Mouse (Mus musculus): ENCODE measurements around the gene Cxcl1. TPM values are rescaled to one million over a fixed set of nuclear protein-coding genes. Genes with fewer than 3 reads are reported as not detected.
A peak's percentile ranks its signal among the peaks of the same experiment; 100 is the strongest.

The Cxcl1 gene
- polyA plus RNA-seq, 1 experiment from 2014 or later = 0.76 TPM

DNA sequence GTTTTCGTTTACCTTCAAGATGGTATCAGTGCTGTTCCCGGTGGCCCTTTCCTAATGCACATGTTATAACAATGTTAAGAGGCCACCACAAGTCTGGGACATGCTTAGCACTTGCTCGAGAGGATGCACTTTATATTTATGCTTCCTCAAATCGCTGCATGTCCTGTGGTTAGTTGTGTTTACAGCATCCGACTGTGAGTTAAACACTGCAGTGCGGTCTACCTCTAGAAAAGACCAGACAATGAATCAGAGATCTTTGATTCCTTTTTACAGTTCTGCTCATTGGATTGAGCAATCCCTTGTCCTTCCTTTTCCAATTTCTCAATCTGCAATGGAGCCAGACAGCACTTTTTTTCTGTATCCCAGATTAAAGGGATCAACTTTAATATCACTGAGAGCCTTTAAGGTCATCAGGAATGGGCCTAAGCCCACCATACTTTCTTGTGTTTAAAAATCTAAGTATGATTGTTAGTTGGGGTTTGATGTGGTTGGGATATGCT, 29.1 kb upstream of the Cxcl1 start:
- no peak overlapping the region for H3K27ac ChIP-seq (ENCODE audit: low read length)

DNA sequence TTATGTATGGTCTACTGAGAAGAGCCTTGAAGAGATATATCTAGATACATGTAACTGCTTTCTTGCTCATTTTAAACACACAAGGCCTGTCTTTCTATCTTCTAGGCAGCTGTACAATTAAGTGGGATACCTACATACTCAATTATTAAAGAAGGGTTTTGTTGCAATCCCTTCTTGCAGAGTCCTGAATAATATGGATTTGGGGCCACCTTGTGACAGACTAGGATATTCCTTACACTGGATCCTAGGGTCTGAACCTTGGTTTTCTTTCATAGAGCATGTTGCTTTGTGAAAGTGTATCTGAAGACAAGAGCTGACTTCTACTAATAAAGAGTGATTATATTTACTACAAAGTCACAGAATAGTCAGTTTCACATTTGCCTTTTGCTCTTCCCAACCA, 24.3 kb upstream of the Cxcl1 start:
- Histone ChIP-seq H3K4me2 (ENCODE audit: low read depth, low read length) (no peak overlapping the region), H3K4me3 (ENCODE audit: low read length) (no peak overlapping the region)
- ATAC-seq = no peak

More for the DNA sequence above, 29.1 kb upstream of the Cxcl1 start:
- Histone ChIP-seq H3K4me3 (ENCODE audit: low read length) (no peak overlapping the region), H3K9ac (ENCODE audit: low read depth, low read length) (no peak overlapping the region), H3K36me3 (ENCODE audit: control insufficient read depth, insufficient read depth, low read length) (no peaks in the 10 kb centered on the region), H3K4me2 (ENCODE audit: low read depth, low read length) (no peak overlapping the region), H3K9me3 (ENCODE audit: control insufficient read depth, low read length) (no peaks in the 10 kb centered on the region), H3K4me1 (ENCODE audit: control insufficient read depth, insufficient read depth, low read length) (no peaks in the 10 kb centered on the region), H3K27me3 (replicated peaks; ENCODE audit: control insufficient read depth, insufficient read depth, low read length) (no peaks in the 10 kb centered on the region)
- 63% methylated on average over 6 of the region's 6 CpGs for WGBS
- ATAC-seq = no peak

DNA sequence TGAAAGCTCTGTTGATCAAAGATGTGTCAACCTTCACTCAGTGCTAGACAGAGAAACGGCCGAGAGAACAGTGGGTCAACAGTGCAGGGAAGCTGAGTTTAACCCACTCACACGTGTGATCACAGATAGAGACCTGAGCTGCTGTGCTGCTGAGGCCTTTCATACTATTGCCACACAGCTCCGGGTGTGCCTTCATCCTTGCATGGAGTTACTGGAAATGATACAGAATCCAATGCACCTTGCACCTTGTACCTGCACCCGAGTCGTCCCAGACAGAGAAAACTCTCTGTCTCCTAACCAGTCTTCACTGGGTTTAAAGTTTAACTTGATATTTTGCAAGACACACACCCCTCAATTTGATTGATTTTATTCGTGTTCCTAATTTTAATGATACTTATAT, 18.7 kb upstream of the Cxcl1 start:
- no peaks in the 10 kb centered on the region for H3K27me3 ChIP-seq (replicated peaks; ENCODE audit: control insufficient read depth, insufficient read depth, low read length)
- H3K36me3 ChIP-seq (ENCODE audit: control insufficient read depth, insufficient read depth, low read length) = no peaks in the 10 kb centered on the region
- H3K9me3 ChIP-seq (ENCODE audit: control insufficient read depth, low read length) = no peaks in the 10 kb centered on the region
- no peak overlapping the region for H3K4me2 ChIP-seq (ENCODE audit: low read depth, low read length)
- no peak overlapping the region for H3K4me3 ChIP-seq (ENCODE audit: low read length)
- H3K27ac ChIP-seq (ENCODE audit: low read length) = no peak overlapping the region
- H3K9ac ChIP-seq (ENCODE audit: low read depth, low read length) = no peak overlapping the region
- peak; percentile 97 for ATAC-seq
- H3K4me1 ChIP-seq (ENCODE audit: control insufficient read depth, insufficient read depth, low read length) = 0 out of 2 replicates have a peak, but pooled peaks cover 6% of the 10 kb centered on the region
- 58% methylated on average over 7 of the region's 7 CpGs for WGBS

More for the DNA sequence above, 24.3 kb upstream of the Cxcl1 start:
- Histone ChIP-seq H3K27ac (ENCODE audit: low read length) (no peak overlapping the region), H3K4me1 (ENCODE audit: control insufficient read depth, insufficient read depth, low read length) (no peaks in the 10 kb centered on the region), H3K36me3 (ENCODE audit: control insufficient read depth, insufficient read depth, low read length) (no peaks in the 10 kb centered on the region), H3K27me3 (replicated peaks; ENCODE audit: control insufficient read depth, insufficient read depth, low read length) (no peaks in the 10 kb centered on the region), H3K9me3 (ENCODE audit: control insufficient read depth, low read length) (no peaks in the 10 kb centered on the region), H3K9ac (ENCODE audit: low read depth, low read length) (no peak overlapping the region)

DNA sequence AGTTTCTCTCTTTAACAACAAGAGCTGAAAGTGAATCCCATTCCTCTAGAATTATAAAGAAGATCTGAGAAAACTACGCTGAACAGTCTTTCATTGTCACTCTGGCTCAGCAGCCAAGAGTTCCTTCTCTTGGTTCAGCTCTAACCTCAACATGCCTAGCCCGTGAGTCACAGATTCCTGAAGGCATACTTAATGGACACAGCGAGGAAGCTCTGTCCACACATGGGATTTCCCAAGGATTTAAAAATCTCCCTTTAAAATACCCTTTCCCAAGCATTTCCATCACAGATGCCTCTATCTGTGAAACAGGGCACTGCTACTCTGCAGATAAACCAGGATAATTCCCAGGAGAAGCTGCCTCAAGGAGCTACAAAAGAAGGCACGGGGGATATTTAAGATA, 15.0 kb upstream of the Cxcl1 start:
- Histone ChIP-seq H3K36me3 (ENCODE audit: control insufficient read depth, insufficient read depth, low read length) (no peaks in the 10 kb centered on the region), H3K9me3 (ENCODE audit: control insufficient read depth, low read length) (no peaks in the 10 kb centered on the region), H3K4me1 (ENCODE audit: control insufficient read depth, insufficient read depth, low read length) (0 out of 2 replicates have a peak, but pooled peaks cover 6% of the 10 kb centered on the region), H3K4me2 (ENCODE audit: low read depth, low read length) (no peak overlapping the region), H3K4me3 (ENCODE audit: low read length) (no peak overlapping the region), H3K9ac (ENCODE audit: low read depth, low read length) (no peak overlapping the region), H3K27ac (ENCODE audit: low read length) (peak overlapping the region; percentile 65), H3K27me3 (replicated peaks; ENCODE audit: control insufficient read depth, insufficient read depth, low read length) (no peaks in the 10 kb centered on the region)
- WGBS = 62% methylated on average over 4 of the region's 4 CpGs
- 0 out of 2 replicates have a peak, but pooled peaks have one; percentile 46 for ATAC-seq

DNA sequence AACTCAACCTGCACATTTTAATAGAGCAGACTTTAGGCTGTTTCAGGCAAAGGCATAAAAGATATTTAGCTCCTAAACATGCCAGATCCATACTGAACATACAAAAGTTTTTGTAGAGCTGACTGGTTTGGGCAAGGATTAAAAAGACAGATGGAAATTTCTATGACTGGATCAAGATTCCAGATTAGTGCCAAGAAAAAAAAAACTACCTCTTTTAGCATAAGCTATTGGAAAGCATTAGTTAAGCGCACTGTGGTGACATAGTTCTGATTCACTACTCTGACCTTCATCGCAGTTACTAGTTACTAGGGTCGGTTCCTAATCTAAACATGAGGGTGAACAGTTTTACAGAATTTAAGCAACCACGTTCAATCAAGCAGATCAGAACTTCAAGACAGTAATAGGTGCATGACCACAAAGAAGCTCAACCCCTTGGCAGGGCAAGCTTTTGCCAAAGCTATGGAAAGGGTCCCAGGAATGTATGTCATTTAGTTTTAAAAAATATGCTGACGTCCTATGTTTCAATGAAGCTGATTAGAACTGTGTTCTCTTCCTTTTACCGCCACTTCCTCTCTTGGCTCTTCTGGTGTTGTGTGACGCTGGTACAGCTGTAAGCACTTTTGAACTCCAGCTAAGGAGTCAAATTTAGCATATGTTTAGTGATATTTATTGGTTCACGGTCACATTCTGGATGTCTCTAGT, 14.4 kb upstream of the Cxcl1 start:
- H3K36me3 ChIP-seq (ENCODE audit: control insufficient read depth, insufficient read depth, low read length) = no peaks in the 10 kb centered on the region
- peak overlapping the region; percentile 65 for H3K27ac ChIP-seq (ENCODE audit: low read length)
- ATAC-seq = no peak; the same call in 1 of the 2 replicates
- WGBS = 65% methylated on average over 8 of the region's 8 CpGs
- H3K9ac ChIP-seq (ENCODE audit: low read depth, low read length) = no peak overlapping the region
- H3K27me3 ChIP-seq (replicated peaks; ENCODE audit: control insufficient read depth, insufficient read depth, low read length) = no peaks in the 10 kb centered on the region
- no peak overlapping the region for H3K4me3 ChIP-seq (ENCODE audit: low read length)
- H3K4me2 ChIP-seq (ENCODE audit: low read depth, low read length) = no peak overlapping the region
- H3K4me1 ChIP-seq (ENCODE audit: control insufficient read depth, insufficient read depth, low read length) = 0 out of 2 replicates have a peak, but pooled peaks cover 6% of the 10 kb centered on the region
- no peaks in the 10 kb centered on the region for H3K9me3 ChIP-seq (ENCODE audit: control insufficient read depth, low read length)

DNA sequence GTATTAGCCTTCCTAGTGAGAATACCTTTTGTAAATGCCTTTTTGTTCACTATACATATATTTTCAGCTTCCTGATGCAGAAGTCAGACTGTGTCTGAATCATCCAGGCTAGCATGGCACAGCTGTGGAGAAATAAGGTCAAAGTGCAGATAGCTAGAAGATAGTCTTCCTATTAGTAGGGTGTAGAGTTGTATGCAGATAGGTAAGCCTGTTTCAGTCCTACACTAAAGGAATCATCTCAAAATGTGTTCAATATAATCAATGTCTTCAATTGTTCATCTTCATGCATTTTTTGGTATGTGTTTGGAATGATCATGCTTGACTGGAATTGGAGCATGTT, 13.9 kb upstream of the Cxcl1 start:
- ATAC-seq = peak; percentile 69
- H3K4me3 ChIP-seq (ENCODE audit: low read length) = no peak overlapping the region
- H3K27me3 ChIP-seq (replicated peaks; ENCODE audit: control insufficient read depth, insufficient read depth, low read length) = no peaks in the 10 kb centered on the region
- no peak overlapping the region for H3K4me2 ChIP-seq (ENCODE audit: low read depth, low read length)
- H3K36me3 ChIP-seq (ENCODE audit: control insufficient read depth, insufficient read depth, low read length) = no peaks in the 10 kb centered on the region
- H3K4me1 ChIP-seq (ENCODE audit: control insufficient read depth, insufficient read depth, low read length) = 0 out of 2 replicates have a peak, but pooled peaks cover 6% of the 10 kb centered on the region
- H3K27ac ChIP-seq (ENCODE audit: low read length) = peak overlapping the region; percentile 33; the same call in 1 of the 2 replicates
- H3K9ac ChIP-seq (ENCODE audit: low read depth, low read length) = no peak overlapping the region
- H3K9me3 ChIP-seq (ENCODE audit: control insufficient read depth, low read length) = no peaks in the 10 kb centered on the region

DNA sequence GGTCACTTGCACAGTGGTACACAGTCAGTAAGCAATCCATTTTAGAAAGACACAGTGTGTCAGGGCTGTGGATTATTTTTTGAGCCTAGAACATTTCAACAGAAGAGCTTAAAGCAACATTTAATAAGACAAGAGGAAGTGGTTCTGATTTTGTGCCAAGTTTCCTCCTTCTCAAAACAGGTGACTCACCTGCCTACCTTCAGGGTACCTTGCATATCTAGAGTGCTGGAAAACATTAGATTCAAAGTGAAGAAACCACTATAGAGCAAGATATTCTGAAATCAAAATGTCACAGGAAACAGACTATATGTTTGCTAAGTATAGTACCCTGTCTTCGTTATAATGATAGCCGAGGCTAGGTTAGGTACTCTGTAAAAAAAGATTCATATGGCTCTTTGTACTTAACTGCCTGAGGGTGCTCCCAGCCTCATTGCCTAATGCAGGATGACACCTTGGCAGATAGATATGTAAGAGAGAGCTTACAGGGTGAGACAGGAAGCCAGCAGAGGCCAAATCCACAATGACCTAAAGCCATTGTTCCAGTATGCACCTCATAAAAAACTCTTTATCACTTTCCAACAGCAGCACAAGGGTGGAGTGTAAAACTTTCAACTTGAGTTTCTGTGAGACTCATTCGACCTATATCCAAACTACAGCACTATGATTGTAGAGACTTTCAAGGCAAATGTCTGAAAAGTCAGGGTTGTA, 11.6 kb upstream of the Cxcl1 start:
- WGBS = 79% methylated on average over 3 of the region's 3 CpGs
- H3K4me1 ChIP-seq (ENCODE audit: control insufficient read depth, insufficient read depth, low read length) = 0 out of 2 replicates have a peak, but pooled peaks cover 6% of the 10 kb centered on the region
- H3K9me3 ChIP-seq (ENCODE audit: control insufficient read depth, low read length) = no peaks in the 10 kb centered on the region
- H3K27me3 ChIP-seq (replicated peaks; ENCODE audit: control insufficient read depth, insufficient read depth, low read length) = no peaks in the 10 kb centered on the region
- H3K9ac ChIP-seq (ENCODE audit: low read depth, low read length) = no peak overlapping the region
- no peak overlapping the region for H3K27ac ChIP-seq (ENCODE audit: low read length)
- H3K36me3 ChIP-seq (ENCODE audit: control insufficient read depth, insufficient read depth, low read length) = no peaks in the 10 kb centered on the region
- no peak overlapping the region for H3K4me2 ChIP-seq (ENCODE audit: low read depth, low read length)
- no peak overlapping the region for H3K4me3 ChIP-seq (ENCODE audit: low read length)
- ATAC-seq = no peak

DNA sequence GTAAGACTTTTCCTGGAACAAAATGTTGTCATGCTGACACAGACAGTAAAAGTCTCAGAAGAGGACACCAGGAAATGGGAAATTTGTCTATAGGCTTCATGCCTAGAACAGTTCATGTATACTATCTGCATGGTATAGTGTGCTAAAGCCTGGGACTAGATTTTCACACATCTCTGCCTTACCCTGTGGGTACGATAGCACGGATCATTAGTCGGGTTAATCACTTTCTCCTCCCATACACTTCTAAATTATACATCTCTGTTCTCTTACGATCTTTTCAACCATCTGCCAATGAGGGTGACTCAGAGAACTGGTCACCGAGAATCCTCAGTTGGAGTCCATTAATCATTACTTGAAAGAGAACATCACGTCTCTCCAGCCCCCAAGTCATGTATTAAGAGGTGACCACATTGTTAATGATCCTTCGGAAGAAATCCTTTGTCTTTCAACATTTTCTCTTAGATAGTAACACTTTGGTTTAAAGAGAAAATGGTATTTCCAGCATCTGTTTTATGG, 10.6 kb upstream of the Cxcl1 start:
- H3K27ac ChIP-seq (ENCODE audit: low read length) = no peak overlapping the region
- H3K4me2 ChIP-seq (ENCODE audit: low read depth, low read length) = no peak overlapping the region
- no peak overlapping the region for H3K9ac ChIP-seq (ENCODE audit: low read depth, low read length)
- no peaks in the 10 kb centered on the region for H3K27me3 ChIP-seq (replicated peaks; ENCODE audit: control insufficient read depth, insufficient read depth, low read length)
- no peak for ATAC-seq
- H3K4me1 ChIP-seq (ENCODE audit: control insufficient read depth, insufficient read depth, low read length) = 0 out of 2 replicates have a peak, but pooled peaks cover 6% of the 10 kb centered on the region
- no peak overlapping the region for H3K4me3 ChIP-seq (ENCODE audit: low read length)
- no peaks in the 10 kb centered on the region for H3K9me3 ChIP-seq (ENCODE audit: control insufficient read depth, low read length)
- WGBS = 81% methylated on average over 7 of the region's 7 CpGs
- H3K36me3 ChIP-seq (ENCODE audit: control insufficient read depth, insufficient read depth, low read length) = no peaks in the 10 kb centered on the region

- no peaks in the 10 kb centered on the region for H3K36me3 ChIP-seq (ENCODE audit: control insufficient read depth, insufficient read depth, low read length)
- no peak overlapping the region for H3K27ac ChIP-seq (ENCODE audit: low read length)
- no peaks in the 10 kb centered on the region for H3K27me3 ChIP-seq (replicated peaks; ENCODE audit: control insufficient read depth, insufficient read depth, low read length)
- no peak for ATAC-seq
- H3K4me2 ChIP-seq (ENCODE audit: low read depth, low read length) = no peak overlapping the region
- WGBS = 84% methylated on average over 4 of the region's 4 CpGs
- no peak overlapping the region for H3K4me3 ChIP-seq (ENCODE audit: low read length)
- no peaks in the 10 kb centered on the region for H3K9me3 ChIP-seq (ENCODE audit: control insufficient read depth, low read length)
- no peak overlapping the region for H3K9ac ChIP-seq (ENCODE audit: low read depth, low read length)
- H3K4me1 ChIP-seq (ENCODE audit: control insufficient read depth, insufficient read depth, low read length) = 0 out of 2 replicates have a peak, but pooled peaks cover 6% of the 10 kb centered on the region
Observed at GRCm38 (mm10) chr5:90881021-90881420, 10.0 kb upstream of the Cxcl1 start.
